Mouse (Mus musculus): ENCODE results near the gene Rasl11b.

The Rasl11b gene

DNA sequence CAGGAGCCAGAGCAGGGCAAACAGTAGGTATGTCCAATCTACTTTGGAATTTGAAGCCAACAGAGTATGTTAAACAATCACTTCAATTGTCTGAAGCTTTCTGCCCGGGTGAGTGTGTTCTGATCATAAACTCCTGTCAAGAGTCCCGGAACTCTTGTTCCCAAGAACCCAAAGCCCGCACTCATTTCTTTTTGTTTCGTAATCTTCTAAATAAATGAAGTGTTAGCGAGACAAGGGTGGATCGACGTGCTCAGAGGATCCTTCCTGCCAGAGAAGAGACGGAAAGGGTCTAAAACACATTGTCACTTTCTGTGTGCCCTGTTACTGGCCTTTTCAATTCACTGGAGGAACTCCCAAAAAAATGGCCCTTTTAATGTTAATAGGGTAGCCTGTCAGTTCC lies 6.2 kb upstream of the Rasl11b start:
- no peak for DNase-seq

DNA sequence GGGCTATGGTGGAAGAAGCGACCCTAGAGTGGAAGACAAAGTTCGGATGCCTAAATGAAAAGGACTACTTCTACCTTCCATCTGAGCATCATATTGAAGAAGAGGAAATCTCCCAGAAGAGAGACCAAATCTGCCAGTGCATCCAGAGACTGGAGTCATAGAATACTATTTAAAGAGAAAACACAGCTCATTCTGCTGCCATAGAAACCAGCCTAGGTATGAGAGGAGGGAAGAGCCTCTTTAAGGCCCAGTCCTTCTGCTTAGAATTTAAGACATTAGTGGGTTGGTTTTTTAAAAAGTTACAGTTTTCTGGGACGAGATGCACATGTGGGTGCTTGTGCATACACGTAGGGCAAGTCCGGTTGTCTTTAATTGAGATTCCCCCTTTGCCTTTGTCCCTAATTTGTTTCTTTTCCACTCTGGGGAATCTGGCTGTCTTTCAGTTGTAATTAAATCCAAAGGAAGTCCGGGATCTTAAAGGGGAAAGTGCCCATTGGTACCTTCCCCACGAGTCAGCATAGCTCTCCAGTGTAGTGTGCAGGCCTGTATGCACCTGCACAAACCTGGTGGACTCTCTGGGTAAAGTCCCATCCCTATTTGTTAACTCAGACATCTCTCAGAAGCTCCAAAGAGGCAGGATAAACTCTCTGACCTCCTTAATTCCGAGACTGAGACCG lies 5.5 kb upstream of the Rasl11b start:
- no peak for DNase-seq

DNA sequence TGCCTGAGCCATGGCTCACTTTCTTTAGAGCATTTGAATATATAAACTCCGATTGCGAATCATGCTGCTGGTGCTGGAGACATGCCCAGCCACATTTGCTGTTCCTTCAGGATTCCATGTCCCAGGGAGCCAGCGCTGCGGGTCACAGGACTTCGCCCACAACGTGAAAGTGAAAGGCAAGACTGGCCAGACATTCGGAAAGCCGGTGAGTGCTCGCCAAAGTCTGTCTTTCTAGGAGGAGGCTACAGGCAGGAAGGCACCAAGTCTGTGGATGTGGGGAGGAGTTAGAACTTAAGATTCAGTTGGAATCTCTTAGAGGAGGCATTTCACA lies 5.0 kb upstream of the Rasl11b start:
- DNase-seq = no peak

DNA sequence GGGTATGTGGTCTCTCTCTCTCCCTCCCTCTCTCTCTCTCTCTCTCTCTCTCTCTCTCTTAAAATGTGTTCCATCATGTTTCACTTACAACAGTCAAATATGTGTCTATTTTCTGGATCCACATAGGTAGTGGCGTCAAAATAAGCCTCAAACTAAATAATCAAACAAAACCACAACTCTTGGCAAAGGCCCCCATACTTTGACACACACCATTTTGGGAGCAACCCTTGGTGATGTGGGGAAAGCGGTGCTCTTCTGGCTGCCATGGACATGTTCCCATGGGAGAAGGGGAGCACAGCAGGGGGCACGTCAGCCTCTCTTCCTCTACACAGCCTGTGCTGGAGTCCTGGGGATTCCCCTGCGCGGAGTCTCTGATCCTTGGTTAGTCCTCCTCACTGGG lies 4.2 kb upstream of the Rasl11b start:
- no peak for DNase-seq

DNA sequence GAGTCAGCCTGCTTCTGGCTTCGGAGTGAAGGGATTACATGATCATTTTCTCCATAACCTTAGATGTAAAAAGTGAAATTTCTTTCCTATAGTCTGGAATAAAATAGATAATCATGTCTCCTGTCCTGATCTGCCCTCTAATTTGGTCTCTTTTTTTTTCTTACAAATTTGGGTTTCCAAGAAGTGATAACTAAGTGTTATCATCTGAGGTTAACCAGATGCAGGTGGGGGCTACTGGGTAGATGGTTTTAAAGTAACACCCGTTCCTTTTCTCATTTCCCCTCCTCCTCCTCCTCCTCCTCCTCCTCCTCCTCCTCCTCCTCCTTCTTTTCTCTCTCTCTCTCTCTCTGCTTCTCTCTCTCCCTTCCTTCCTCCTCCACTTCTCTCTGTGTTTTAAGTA lies 2.1 kb upstream of the Rasl11b start:
- DNase-seq = no peak

DNA sequence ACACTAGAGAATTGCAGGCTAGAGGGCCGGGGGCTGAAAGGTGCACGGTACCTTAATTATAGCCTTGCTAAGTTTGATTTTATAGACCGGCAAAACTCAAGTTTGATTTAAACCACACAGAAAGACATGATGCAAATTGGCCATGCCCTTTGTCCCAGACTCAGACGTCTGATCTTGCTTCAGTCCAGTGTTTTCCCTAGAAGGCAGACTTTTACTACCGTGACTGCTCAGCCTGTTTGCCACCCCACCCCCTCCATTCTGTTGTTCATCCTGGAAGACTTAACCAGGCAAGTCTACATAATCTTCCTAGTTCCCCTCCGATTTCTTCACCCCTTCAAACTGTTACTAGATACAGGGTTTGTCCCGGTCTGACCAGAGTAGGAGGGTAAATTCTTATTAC lies 1.5 kb upstream of the Rasl11b start:
- DNase-seq = no peak

DNA sequence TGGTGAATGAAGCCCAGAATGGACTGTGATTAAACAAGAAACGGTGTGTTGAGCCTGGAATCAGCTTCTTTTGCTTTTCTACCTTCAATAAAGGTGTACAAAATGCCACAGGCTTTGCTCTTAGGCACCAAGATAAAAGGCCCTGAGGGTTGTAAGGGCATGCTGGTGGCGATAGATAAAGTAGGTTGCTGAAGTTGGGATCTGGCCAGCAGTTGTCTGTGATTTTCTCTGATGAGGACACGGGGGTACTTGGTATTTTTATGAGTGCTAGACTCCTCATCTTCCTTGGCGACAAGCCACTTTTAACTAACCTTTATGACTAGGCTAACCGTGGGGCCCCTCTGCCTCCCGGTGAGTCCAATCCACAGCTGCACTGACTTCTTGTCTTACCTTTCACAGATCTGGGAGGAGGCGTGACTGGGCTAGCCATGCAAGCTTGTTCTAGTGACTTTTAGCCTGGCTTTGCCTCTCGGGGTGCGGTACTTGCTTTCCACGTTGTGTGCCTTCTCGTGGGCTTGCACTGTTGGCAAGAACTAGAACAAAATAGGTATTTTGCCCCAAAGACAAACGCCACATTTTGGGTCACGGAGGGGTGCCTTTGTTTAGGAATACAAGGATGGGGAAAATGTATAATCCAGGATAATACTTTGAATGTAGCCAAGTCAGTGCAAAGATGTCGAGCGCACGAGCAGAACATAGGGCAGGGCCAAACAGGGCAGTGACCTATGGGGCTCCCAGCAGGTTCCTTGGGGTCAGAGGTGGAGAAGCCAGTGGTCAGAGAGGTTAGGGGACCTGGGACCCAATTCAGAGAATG lies 852 bp upstream of the Rasl11b start:
- no peak for DNase-seq

DNA sequence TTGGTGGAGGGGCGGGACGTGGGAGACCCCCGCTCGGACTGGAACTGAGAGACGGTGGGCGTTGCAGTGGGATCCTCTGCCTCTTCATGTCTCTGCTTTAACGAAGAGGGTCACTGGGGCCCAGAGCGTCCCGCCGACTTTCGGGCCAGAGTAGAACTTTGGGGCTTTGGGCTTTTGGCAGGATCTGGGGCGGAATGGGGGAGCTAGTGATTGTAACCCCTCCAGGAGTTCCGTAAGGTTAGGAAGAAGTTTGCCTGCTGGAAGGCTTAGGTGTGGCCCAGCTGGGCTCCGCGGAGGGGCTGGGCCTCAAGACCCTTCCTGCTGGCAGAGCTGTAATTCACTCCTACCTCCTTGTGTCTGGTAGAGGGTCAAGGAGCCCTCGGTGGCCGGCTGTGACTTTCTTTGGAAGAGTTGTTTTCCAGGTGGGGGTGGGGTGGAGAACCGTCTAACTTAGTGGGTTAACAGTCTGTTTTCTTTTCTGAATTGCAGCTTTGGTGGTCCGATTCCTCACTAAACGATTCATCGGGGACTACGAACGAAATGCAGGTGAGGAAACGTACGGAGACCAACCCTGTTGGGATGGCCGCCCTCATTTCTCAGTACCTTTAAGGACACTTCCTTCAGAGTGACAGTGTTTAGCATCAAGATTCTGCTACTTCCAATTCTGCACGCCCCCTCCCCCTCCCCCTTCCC lies 674 bp downstream of the Rasl11b start:
- DNase-seq = no peak

DNA sequence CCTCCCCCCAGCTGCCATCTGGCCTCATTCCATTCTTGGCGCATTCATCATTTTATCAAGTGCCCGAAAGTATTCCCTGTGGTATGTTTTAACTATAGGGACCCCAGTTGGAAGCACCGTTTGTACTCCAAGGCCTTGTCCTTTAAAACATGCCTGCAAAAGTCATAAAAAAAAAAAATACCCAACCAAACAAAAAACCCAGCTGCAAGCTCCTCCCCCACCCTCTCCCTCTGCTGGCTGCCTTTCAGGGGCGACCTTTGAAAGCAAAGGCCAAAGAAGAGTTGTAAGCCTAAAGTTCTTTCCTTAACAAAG lies 1.2 kb downstream of the Rasl11b start:
- DNase-seq = no peak

DNA sequence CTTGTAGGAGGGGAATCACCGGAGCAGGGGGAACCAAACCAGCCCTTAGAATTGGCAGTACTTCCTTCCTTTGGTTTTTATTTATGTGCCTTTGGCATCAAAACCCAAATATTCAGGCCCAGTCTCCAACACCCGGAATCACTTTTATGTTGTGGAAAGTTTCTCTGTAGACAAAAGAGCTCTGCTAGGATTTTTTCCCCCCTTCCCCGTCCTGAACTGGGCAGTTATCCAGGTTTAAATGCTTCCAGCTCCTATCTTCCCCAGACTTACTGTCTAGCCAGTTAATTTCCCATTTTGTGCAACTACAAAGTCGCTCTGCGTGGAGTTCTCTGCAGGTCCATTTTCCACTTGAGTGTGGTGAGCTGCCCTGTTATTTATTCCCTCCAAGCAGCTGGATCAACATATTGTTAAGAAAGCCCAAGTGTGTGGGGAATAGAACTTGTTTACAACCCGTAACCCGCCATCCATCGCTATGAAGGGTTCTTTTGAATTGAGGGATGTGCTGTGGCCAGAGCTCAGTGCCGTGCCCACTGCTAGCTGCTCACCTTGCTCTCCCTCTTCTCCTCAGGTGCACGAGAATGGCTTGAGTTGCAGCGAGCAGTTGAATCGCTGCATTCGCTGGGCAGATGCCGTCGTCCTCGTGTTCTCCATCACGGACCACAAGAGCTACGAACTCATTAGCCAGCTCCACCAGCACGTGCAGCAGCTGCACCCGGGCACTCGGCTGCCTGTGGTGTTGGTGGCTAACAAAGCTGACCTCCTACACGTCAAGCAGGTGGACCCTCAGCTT lies 2.6 kb downstream of the Rasl11b start:
- no peak for DNase-seq

DNA sequence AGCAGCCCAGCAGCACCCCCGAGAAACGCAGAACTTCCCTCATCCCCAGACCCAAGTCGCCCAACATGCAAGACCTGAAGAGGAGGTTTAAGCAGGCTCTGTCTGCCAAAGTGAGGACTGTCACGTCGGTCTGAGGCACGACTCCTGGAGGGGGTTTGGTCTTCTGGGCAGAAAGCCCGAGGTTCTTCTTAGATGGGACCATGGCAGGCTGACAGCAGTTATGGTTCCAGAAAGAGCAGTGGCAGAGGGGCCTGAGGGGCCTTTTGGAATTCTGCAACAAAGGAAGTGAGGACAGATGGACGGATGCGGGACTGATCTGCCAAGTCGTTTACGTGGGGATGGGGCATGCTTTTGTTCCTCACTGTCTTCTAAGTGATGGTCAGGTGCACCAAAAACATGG lies 3.4 kb downstream of the Rasl11b start:
- DNase-seq = no peak

DNA sequence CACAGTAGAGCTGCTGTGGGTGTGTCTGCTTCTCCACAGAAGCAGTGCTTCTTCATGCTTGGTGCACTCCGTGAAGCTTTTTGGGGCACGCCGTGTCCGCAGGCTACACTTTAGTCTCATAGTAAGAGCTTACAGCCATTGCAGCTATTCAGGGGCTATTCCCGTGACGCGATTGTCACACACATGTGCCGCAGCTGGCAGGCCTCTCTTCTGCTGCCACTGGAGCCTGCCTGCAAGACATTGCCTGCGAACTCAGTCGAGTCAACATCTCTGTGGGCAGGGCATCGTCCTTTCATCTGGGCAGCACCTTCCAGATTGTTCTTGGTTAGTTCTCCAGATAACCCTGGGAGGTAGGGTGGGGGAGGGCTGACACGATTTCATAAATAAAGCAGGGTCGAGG lies 4.7 kb downstream of the Rasl11b start:
- no peak for DNase-seq

DNA sequence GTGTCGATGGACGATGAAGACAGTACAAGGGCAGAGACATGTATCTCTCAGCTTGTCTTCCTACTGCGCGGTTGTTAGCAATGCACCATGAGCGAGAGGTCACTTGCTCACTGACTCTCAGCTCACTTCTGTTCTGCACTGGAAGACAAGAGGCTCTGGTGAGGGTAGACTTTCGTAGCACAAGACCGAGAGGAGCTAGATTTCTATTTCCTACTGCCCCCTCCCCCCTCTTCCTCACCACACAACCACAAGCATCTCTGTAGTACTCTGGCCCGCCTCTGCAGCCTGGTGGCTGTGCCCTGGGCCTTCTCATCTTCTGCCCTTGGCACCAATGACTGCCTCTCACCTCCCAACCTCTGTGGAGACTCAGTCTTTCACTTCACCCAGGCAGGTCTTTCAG lies 5.4 kb downstream of the Rasl11b start:
- DNase-seq = no peak

DNA sequence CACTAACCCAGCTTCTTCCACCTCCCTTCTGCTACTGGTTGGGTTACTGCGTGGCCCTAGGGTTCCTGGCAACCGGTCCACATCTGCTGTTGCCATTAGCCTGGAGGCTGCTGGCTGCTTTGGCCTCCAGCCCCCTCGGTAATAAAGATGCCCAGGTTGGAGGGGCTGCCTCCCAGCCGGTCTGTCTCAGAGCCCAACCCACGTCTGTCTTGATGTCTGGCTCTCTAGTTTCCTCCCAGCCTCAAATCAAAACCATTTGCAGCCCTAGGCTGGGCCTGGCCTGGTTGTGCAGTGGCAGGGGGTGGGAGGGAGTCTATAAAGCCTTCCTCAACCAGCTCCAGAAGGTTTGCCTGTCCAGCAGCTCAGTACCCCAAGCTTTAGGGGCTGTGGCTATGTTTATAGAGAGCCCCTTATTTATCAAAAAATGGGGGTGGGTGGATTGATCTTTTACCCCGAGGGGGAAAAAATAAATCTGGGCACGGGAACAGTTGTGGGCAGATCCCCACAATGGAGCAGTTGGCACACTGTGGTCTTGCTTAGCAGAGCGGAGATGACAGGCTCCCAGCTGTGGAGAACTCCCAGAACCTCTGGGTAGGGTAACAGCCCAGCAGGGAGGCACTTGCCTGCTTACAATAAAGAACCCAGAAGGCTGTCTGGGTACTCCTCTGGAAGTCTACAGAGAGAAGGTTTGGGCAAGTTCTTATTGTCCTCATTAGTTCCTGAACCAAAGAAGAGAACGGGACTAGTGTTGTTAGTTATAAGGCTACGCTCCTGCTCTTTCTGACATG lies 6.7 kb downstream of the Rasl11b start:
- no peak for DNase-seq

DNA sequence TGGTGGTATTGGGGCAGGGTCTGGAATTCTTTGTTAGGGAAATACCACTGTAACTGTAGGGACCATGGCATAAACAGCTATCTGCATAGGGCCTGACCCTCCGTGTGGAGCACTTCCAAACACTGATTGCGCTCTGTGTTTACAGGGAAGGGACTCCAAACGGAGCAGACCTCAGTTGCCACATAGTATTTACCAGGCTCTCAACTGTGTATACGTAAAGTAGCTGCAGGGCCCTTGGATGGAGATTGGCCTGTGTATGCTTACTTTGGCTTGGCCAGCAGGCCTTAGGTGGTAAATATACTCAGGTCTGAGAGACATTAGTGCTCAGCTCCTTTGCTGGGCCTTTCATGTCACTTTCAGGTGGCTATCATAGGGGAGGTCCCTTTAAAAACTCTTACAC lies 7.4 kb downstream of the Rasl11b start:
- DNase-seq = no peak

DNA sequence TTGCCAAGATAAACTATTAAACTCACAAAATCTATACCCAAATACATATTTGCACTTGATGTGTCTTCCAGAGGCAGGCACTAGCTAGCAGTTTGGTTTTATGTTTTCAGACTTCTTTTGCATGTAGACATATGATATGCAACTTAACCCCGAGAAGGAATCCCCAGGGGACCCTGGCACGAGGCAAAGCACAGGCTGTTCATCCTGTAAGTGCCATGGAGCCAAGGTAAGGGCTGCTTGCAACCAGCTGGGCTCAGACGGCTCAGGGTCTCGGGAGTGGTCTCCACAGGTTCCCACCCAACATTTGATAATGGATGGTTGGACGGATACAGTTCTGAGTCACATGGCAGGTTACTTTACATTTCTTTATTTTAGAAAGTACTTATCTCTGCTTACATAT lies 9.4 kb downstream of the Rasl11b start:
- DNase-seq = no peak

DNA sequence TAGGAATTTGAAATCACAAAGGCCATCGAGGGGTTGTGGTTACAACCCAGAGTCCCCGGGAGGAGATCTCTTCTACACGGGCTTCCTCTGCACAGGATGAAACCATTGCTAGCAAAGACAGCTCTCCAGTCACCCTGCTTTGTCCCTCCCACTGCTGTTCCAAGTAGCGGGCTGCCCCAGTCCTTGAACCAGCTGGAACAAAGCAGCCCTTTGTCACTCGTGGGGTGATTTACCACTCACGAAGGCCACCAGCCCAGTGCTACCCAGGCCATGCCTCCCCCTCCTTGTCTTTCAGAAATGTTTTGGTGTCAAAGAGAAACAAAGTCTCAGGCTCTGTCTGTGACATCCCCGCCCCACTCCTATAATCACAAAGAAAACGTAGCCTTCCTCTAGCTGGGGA lies 10.4 kb downstream of the Rasl11b start:
- no peak for DNase-seq

DNA sequence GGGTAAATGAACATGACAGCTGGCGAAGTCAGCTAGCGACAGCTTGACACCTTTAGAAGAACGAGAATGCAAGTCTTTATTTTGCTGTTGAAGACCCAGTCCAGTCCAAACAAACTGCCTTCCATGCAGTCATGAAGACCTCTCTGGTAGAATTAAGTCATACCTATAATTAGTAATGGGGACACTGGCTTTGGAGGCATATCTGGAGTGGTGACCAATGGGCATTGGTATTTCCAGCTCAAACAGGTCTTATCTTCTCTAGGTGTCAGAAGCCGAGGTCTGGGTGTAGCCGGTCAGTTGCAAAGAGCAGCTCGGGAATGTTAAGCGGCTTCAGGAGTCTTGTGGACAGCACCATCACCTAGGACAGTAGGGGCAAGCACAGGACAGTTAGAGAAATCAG lies 11.0 kb downstream of the Rasl11b start:
- DNase-seq = no peak

DNA sequence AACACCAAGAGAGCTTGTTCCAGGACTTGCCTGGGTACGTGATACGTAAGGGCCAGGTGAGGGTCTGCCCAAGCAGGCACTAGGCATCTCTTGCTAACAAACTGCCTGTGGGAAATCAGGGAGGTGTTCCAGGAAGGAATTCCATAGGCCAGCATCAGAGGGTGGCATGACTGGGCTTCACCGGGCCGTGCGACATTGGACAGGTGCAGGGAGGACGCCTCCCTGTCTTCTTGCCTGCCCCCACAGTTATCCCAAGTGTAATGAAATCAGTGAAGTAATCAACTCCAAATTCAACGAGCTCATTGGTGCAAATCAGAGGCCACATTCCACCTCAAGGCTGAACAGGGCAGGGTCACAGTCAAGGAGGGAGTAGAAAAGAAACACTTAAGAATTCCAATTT lies 11.6 kb downstream of the Rasl11b start:
- no peak for DNase-seq

DNA sequence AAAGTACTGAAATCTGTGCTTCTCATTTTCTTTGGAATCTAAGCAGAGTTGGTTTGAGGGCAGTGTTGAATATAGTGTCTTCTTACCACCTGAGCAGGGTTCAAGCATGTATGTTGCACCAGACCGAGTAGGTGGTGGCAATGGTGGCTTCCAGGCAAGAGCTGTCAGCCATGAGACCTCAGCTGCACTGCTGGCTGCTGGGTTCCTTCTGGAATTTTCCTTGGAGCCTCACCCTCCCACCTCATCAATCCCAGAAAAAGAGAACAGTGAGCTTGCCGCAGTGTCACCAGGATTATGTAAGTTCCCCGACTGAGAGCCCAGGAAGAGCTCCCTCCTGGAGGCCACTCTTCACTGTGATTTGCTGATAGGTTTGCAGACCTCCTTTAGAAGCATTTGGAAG lies 12.1 kb downstream of the Rasl11b start:
- no peak for DNase-seq

DNA sequence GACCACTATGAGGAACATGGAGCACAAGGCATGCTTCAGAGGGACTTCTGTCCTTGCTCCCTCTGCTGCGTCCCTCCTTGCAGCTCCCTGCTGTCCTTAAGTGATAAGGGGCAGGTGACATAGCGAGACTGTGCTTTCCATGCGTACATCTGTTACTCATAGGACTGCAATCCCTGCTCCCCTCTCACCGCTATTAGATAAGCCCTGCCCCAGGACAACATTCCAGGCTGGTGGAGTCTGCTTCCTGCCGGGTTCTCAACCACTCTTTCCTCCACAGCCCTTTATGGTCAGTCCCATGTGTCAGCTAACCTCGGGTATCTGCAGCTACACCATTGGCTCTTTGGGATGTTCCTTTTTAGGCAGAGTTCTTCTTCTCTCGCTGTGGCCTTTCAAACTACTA lies 13.4 kb downstream of the Rasl11b start:
- DNase-seq = no peak

DNA sequence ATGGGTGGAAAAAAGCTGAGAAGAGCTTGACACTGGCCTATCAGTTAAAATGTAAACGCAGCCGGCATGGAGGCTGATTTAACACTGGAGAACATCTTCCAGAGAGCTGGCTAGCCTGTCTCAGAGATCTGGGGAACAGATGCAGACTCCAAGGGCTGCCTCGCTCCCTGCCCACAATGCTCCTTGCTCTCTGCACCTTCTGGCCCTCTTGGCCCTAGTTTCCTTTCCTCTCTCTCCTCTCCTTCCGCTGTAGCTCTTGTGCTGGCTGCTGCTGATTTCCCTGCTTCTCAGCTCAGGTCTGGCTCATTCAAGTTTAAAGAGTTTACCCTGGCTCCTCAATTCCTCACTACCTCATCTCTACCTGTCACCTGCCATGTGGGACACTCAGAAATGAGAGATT lies 14.6 kb downstream of the Rasl11b start:
- DNase-seq = no peak

DNA sequence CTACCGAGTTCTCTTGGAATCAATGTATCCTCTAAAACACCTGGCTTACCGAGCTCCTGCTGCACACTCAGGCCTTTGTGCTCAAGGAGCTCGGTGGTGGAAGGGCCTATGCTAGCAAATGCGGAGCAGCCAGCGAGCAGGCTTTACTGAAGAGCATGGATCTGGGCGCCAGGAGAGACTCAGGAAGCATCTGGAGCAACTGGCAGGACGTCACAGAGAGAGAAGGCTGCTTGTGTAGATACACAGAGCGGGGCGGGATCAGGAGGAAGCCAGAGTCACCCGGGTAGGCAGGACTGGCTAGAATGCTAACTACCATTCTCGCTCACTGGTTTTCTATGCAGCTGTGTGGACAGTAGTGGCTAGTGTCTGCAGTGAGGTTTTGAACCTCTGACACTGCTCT lies 16.3 kb downstream of the Rasl11b start:
- DNase-seq = no peak

Data from spleen, adult 18-20 months (tissue).